Mouse (Mus musculus) liver, embryonic 16.5 days (tissue): ENCODE data around the gene Stambpl1. TPM values are rescaled to one million over a fixed set of nuclear protein-coding genes. Genes with fewer than 3 reads are reported as not detected.
"Not testable (repeated sequence)": the region's sequence is repeated elsewhere in the genome, so short reads cannot be mapped to it uniquely, and the experiment has no call there.

Experiments
- ATAC-seq: fragments of 200-750 bp; cut with Nextera tagmentation; 2 replicates; pipeline ENCODE4 v1.8.0; 2017; ENCODE audit warnings: low read depth, mild to moderate bottlenecking, moderate number of reproducible peaks, moderate library complexity
- H3K27ac ChIP-seq: fragments of 300-500 bp; sonication (generic); 2 replicates; pipeline ENCODE4 v1.5.1; 2014; ENCODE audit warnings: mild to moderate bottlenecking, low read length
- H3K27me3 ChIP-seq: fragments of 300-500 bp; sonication (generic); 2 replicates; pipeline ENCODE4 v1.6.1; 2014; ENCODE audit warnings: low read depth, low read length, mixed read lengths; ENCODE audit not compliant: control insufficient read depth, insufficient read depth
- H3K36me3 ChIP-seq: fragments of 300-500 bp; sonication (generic); 2 replicates; pipeline ENCODE4 v1.6.1; 2014; ENCODE audit warnings: mild to moderate bottlenecking; ENCODE audit not compliant: control insufficient read depth, insufficient read depth
- H3K4me1 ChIP-seq: fragments of 300-500 bp; sonication (generic); 2 replicates; pipeline ENCODE4 v1.6.1; 2014; ENCODE audit warnings: low read depth, low read length, mixed read lengths; ENCODE audit not compliant: control insufficient read depth
- H3K4me2 ChIP-seq: fragments of 300-500 bp; sonication (generic); 2 replicates; pipeline ENCODE4 v1.6.1; 2014; ENCODE audit warnings: low read depth, low read length, mixed read lengths
- H3K4me3 ChIP-seq: fragments of 300-500 bp; sonication (generic); 2 replicates; pipeline ENCODE4 v1.5.1; 2014; ENCODE audit warnings: low read depth, mild to moderate bottlenecking, low read length
- H3K9ac ChIP-seq: fragments of 300-500 bp; sonication (generic); 2 replicates; pipeline ENCODE4 v1.6.1; 2014; ENCODE audit warnings: low read depth, low read length
- H3K9me3 ChIP-seq: fragments of 300-500 bp; sonication (generic); replicated peaks from 2 replicates; pipeline ENCODE4 v1.6.1; 2016; ENCODE audit warnings: low read length; ENCODE audit not compliant: control insufficient read depth
- WGBS: fragments of 180-500 bp; shearing (Covaris S2); extraction: QIAGEN DNeasy Blood & Tissue Kit; methylation state at CpG from one replicate; pipeline ENCODE4 v1.1.7; 2014; ENCODE audit not compliant: insufficient replicate concordance; 5-methylcytosine and 5-hydroxymethylcytosine counted together
- polyA plus RNA-seq: library from polyadenylated mRNA; unstranded; fragments of >200 nt; fragmentation: Nextera tagmentation; extraction: Ambion mirVana; gene quantifications from 2 replicates; pipeline ENCODE4 v1.2.1, GENCODE M21; 2015

Gene Stambpl1
- polyA plus RNA-seq, 1 experiment from 2014 or later = 6.2 TPM

DNA sequence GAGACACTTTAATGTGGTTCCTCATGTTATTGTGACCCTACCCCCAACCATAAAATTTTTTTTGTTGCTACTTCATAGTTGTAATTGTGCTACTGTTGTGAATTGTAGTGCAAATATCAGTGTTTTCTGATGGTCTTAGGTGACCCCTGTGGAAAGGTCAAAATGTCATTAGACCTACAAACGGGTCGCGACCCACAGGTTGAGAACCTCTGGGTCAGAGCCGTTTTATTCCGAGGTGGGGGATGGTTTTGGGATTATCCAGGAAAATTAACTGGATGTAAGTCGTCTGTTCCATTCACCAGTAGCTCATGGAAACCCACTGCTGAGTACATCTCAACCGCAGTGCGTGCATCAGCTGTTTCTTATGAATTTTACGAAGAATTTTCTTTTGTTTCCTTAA is 1.7 kb downstream of the Stambpl1 start:
- Histone ChIP-seq H3K4me1 (peaks cover 6% of the 10 kb centered on the region), H3K9ac (peak overlapping the region; percentile 51), H3K4me2 (peak overlapping the region; percentile 81), H3K27me3 (no peaks in the 10 kb centered on the region), H3K9me3 (no peaks in the 10 kb centered on the region), H3K4me3 (peak overlapping the region; percentile 69), H3K36me3 (no peaks in the 10 kb centered on the region), H3K27ac (no peak overlapping the region)
- ATAC-seq = no peak
- 49% methylated on average over 9 of the region's 9 CpGs for WGBS

DNA sequence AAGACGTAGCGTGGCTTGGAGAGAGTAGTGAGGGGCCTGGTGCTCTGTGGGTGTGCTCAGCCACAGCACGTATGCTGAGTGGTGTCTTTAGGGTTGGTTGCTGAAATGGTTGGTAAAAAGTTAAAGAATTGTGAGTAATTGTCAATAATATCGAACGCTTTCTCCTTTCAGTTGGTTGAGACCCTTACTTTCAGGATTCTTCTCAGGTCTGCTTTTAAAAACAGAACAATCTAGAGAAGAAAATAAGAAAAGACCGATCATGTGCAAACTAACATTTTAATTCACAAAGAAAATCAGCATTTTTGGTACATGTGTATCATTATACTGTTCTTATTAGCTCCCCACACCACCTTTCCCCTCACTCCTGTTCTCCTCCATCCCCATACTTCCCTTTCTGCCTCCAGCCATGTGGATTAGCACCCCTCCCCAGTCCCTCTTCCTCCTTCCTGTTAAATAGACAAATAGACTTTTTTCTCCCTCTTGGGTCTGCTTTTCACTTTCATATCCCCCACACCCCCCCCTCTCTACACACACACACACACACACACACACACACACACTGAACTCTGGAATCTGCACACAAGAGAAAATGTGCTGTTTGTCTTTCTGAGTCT is 2.2 kb downstream of the Stambpl1 start:
- peak overlapping the region; percentile 69 for H3K4me3 ChIP-seq
- no peak for ATAC-seq

DNA sequence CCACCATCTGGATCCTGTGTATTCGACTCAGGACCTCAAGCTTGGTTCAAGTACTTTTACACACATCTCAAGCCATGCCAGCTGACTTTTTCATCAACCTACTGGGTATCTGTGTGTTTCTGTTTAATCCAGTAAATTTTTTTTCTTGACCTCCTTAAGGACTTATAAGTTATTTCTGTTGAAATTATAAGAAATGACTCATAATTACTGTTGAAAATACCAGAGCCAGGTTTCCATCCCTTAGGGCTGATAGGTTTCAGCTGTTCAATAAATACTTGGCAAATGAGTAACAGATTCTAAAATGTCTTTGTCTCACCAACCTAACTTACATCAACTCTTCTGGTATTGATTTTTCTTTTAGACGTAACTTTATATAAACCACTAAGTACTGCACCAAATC is 3.0 kb downstream of the Stambpl1 start:
- Histone ChIP-seq H3K4me2 (no peak overlapping the region), H3K27ac (no peak overlapping the region), H3K4me1 (peaks cover 6% of the 10 kb centered on the region), H3K4me3 (no peak overlapping the region), H3K9ac (no peak overlapping the region), H3K9me3 (no peaks in the 10 kb centered on the region), H3K27me3 (no peaks in the 10 kb centered on the region), H3K36me3 (no peaks in the 10 kb centered on the region)
- ATAC-seq = no peak
- WGBS = 37% methylated on average over 2 of the region's 2 CpGs

More for the DNA sequence above, 2.2 kb downstream of the Stambpl1 start:
- no peaks in the 10 kb centered on the region for H3K36me3 ChIP-seq
- H3K9ac ChIP-seq = no peak overlapping the region
- H3K4me1 ChIP-seq = peaks cover 6% of the 10 kb centered on the region
- no peak overlapping the region for H3K27ac ChIP-seq
- no peaks in the 10 kb centered on the region for H3K9me3 ChIP-seq
- 78% methylated on average over 6 of the region's 6 CpGs for WGBS
- H3K27me3 ChIP-seq = no peaks in the 10 kb centered on the region
- peak overlapping the region; percentile 81 for H3K4me2 ChIP-seq

DNA sequence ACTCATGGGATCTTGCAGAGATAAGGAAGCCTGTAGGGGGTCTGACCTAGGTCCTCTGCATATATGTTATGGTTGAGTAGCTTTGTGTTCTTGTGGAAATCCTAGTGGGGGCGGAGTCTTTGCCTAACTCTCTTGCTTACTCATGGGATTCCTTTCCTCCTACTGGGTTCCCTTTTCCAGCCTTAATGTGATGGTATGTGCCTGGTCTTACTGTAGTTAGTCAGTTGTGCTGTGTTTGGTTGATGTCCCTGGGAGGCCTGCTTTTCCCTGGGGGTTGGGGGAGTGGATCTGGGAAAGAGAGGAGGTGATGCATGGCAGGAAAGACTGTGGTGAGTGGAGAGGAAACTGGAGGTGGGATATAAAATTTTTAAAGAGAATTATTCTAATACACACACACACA is 6.0 kb downstream of the Stambpl1 start:
- 73% methylated on average over 1 of the region's 1 CpGs for WGBS
- H3K4me2 ChIP-seq = no peak overlapping the region
- H3K36me3 ChIP-seq = no peaks in the 10 kb centered on the region
- no peak for ATAC-seq
- no peak overlapping the region for H3K4me3 ChIP-seq
- H3K27me3 ChIP-seq = no peaks in the 10 kb centered on the region
- H3K9me3 ChIP-seq = no peaks in the 10 kb centered on the region
- H3K4me1 ChIP-seq = peaks cover 6% of the 10 kb centered on the region
- H3K9ac ChIP-seq = no peak overlapping the region
- H3K27ac ChIP-seq = no peak overlapping the region

DNA sequence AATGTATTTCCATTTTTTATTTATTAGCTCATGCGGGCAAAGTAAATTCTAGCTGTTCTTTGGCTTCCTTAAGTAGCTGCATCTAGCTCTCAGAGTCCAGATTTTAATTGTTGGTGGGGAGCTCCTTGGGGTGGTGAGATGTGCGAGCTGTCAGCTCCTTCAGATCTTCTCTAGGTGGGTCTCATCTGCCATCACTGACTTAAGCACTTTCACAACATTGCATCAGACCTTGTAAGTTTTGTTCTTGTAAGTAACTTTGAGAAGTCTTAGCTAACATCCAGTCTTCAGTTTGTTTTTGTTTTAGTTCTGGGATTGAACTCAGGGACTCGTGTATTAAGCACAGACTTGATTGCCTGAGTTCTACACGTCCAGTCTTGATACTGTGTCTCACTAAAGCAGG is 6.9 kb downstream of the Stambpl1 start:
- H3K4me2 ChIP-seq = no peak overlapping the region
- H3K4me3 ChIP-seq = no peak overlapping the region
- H3K27me3 ChIP-seq = no peaks in the 10 kb centered on the region
- H3K9me3 ChIP-seq = no peaks in the 10 kb centered on the region
- no peak overlapping the region for H3K9ac ChIP-seq
- H3K4me1 ChIP-seq = peaks cover 5% of the 10 kb centered on the region
- WGBS = 56% methylated on average over 4 of the region's 4 CpGs
- no peaks in the 10 kb centered on the region for H3K36me3 ChIP-seq
- H3K27ac ChIP-seq = no peak overlapping the region
- no peak for ATAC-seq

DNA sequence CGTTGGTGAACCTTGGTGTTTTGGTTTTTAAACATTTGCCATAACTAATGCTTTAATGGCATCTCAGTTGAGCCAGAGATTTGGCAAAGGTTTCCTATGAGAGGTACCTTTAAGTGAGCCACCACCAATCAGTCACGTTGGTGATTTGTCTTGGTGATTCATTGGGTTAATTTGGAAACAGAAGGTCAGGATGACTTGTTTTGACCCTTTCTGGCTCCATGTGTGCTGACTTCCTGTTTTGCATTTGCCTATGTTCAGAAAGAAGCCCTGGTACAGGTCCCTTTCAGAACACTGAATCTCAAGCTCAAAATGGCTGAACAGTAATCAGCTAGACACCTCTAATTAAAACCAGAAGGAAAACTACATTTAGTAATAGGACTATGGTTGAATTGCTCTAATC is 7.5 kb downstream of the Stambpl1 start:
- H3K9ac ChIP-seq = no peak overlapping the region
- peaks cover 3% of the 10 kb centered on the region; the same call in 1 of the 2 replicates for H3K4me1 ChIP-seq
- no peaks in the 10 kb centered on the region for H3K27me3 ChIP-seq
- WGBS = 41% methylated on average over 2 of the region's 2 CpGs
- H3K4me2 ChIP-seq = no peak overlapping the region
- no peak for ATAC-seq
- no peak overlapping the region for H3K27ac ChIP-seq
- H3K9me3 ChIP-seq = no peaks in the 10 kb centered on the region
- no peak overlapping the region for H3K4me3 ChIP-seq
- H3K36me3 ChIP-seq = no peaks in the 10 kb centered on the region

DNA sequence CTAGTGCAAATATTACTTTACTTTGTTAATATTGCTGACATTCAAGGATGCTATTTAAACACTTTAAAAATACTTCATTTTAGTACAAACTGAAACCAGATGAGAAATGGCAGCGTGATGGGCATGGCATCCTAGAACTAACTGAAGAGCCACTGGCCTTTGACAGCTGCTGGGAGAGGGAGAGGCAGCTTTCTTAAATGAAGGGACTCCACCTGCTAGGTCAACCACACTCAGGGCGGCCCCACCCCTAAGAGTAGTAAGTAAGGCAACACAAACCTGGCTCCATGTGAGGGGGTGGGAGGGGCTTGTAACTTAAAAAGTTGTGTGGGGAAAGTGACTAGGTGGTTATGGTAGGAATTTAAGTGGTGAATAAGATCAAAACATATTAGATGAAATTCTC is 10.6 kb downstream of the Stambpl1 start:
- peaks cover 2% of the 10 kb centered on the region; the same call in 1 of the 2 replicates for H3K4me1 ChIP-seq
- no peak overlapping the region for H3K4me2 ChIP-seq
- H3K4me3 ChIP-seq = no peak overlapping the region
- H3K27ac ChIP-seq = no peak overlapping the region
- H3K36me3 ChIP-seq = no peaks in the 10 kb centered on the region
- WGBS = 56% methylated on average over 2 of the region's 2 CpGs
- ATAC-seq = no peak
- no peak overlapping the region for H3K9ac ChIP-seq
- no peaks in the 10 kb centered on the region for H3K9me3 ChIP-seq
- H3K27me3 ChIP-seq = no peaks in the 10 kb centered on the region

DNA sequence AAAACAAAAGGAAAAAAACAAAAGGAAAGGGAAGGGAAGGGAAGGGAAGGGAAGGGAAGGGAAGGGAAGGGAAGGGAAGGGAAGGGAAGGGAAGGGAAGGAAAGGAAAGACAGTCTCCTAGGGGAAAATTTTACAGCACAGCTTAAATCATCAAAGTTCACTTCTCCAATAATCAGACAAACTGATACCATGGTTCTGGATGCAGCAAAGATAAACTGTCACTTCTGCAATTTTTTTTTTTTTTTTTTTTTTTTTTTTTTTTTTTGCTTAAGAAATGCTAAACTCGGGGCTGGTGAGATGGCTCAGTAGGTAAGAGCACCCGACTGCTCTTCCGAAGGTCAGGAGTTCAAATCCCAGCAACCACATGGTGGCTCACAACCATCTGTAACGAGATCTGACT is 14.1 kb downstream of the Stambpl1 start:
- H3K4me3 ChIP-seq, H3K4me2 ChIP-seq, H3K4me1 ChIP-seq, H3K9me3 ChIP-seq, H3K27ac ChIP-seq, H3K36me3 ChIP-seq, H3K9ac ChIP-seq, ATAC-seq, H3K27me3 ChIP-seq: not testable (repeated sequence)
- 46% methylated on average over 4 of the region's 4 CpGs for WGBS

DNA sequence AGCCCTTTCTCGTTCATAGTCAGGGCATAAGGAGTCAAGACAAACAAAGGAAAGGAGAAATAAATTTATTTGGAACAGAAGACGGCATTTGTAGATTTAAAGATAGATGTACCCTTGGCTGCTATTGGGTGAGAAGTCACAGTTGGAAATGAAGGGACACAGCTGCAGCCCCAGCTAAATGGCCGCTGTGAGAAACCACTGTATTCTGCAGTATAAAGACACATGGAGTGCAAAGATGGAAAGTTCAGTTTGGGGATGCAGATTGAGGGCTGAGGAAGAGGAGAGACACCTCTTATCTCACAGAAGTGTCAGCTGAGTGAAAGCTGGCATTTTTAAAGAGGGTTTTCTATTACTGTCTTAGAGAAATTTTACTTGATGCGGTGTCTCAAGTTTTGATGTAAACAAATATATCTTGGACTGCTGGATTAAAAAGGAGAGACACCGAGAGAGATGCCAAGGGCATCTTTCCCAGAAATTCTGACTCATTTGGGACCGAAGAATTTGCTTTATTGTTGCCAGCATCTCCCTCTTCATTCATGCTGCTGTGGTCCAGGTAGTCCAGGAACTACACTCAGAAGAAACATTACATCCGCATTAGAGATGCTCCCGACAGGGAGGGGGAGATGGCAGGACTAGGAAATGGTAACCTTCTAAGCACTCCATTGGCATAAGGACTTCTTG is 14.9 kb downstream of the Stambpl1 start:
- ATAC-seq = no peak
- Histone ChIP-seq H3K36me3 (no peaks in the 10 kb centered on the region), H3K4me2 (no peak overlapping the region), H3K4me3 (no peak overlapping the region), H3K9ac (no peak overlapping the region), H3K27ac (no peak overlapping the region), H3K9me3 (no peaks in the 10 kb centered on the region), H3K27me3 (no peaks in the 10 kb centered on the region), H3K4me1 (no peaks in the 10 kb centered on the region; the same call in 1 of the 2 replicates)
- 62% methylated on average over 8 of the region's 8 CpGs for WGBS
